Mouse (Mus musculus) ES-E14 (cell line): ENCODE results near the gene Pprc1. TPM values are rescaled to one million over a fixed set of nuclear protein-coding genes. Genes with fewer than 3 reads are reported as not detected.

Experiments
- DNase-seq: peaks from one replicate; pipeline ENCODE4 v3.0.0-alpha.2; 2013; ENCODE audit warnings: low read depth, low spot score
- H3K27ac ChIP-seq: 2 replicates; pipeline ENCODE4 v1.5.1; 2012; ENCODE audit warnings: low read depth, mild to moderate bottlenecking, low read length, moderate library complexity, mixed read lengths; ENCODE audit not compliant: poor library complexity, insufficient read depth, severe bottlenecking
- H3K36me3 ChIP-seq: 2 replicates; pipeline ENCODE4 v1.6.1; 2012; ENCODE audit warnings: mild to moderate bottlenecking, low read length, moderate library complexity, mixed read lengths; ENCODE audit not compliant: control insufficient read depth, poor library complexity, insufficient read depth, severe bottlenecking
- H3K4me1 ChIP-seq, 2 experiments: fragments of 150-350 bp in 1 of 2; sonication (generic) in 1 of 2; 2 replicates each; pipeline ENCODE4 v1.6.1; 2012; ENCODE audit warnings: low read length in 2 of 2, mild to moderate bottlenecking in 1 of 2, mixed read lengths in 1 of 2; ENCODE audit not compliant: control insufficient read depth in 2 of 2, insufficient read depth in 2 of 2, poor library complexity in 1 of 2
- H3K4me3 ChIP-seq, 2 experiments: fragments of 150-350 bp in 1 of 2; sonication (generic) in 1 of 2; 2 replicates each; pipeline ENCODE4 v1.5.1; 2012; ENCODE audit warnings: low read length in 2 of 2, low read depth in 1 of 2, mild to moderate bottlenecking in 1 of 2, mixed read lengths in 1 of 2; ENCODE audit not compliant: insufficient read depth in 1 of 2, poor library complexity in 1 of 2, severe bottlenecking in 1 of 2
- H3K9ac ChIP-seq: 2 replicates; pipeline ENCODE4 v1.6.1; 2012; ENCODE audit warnings: low read depth, mild to moderate bottlenecking, low read length, mixed read lengths; ENCODE audit not compliant: poor library complexity, insufficient read depth, severe bottlenecking
- H3K9me3 ChIP-seq: fragments of 150-350 bp; sonication (generic); 2 replicates; pipeline ENCODE4 v1.6.1; 2012; ENCODE audit warnings: low read depth, mild to moderate bottlenecking, low read length; ENCODE audit not compliant: control insufficient read depth, insufficient read depth
- CHD2 ChIP-seq: IDR thresholded peaks from 2 replicates; pipeline ENCODE4 v1.6.1; 2014; ENCODE audit warnings: mild to moderate bottlenecking, low read depth, low read length, inconsistent platforms
- HCFC1 ChIP-seq: IDR thresholded peaks from 2 replicates; pipeline ENCODE4 v1.6.1; 2012; ENCODE audit warnings: low read length, inconsistent platforms, borderline replicate concordance; ENCODE audit not compliant: insufficient read depth
- MAFK ChIP-seq: IDR thresholded peaks from 2 replicates; pipeline ENCODE4 v1.6.1; 2014; ENCODE audit warnings: mild to moderate bottlenecking, low read depth, low read length, inconsistent platforms; ENCODE audit not compliant: insufficient read depth
- ZC3H11A ChIP-seq: IDR thresholded peaks from 2 replicates; pipeline ENCODE4 v1.6.1; 2012; ENCODE audit warnings: low read depth, mild to moderate bottlenecking, inconsistent platforms, low read length, borderline replicate concordance
- ZNF384 ChIP-seq: IDR thresholded peaks from 2 replicates; pipeline ENCODE4 v1.6.1; 2012; ENCODE audit warnings: low read depth, low read length, inconsistent platforms
- in situ Hi-C, 2 experiments: fragments of 600-800 bp; cut with MboI; formaldehyde crosslinking; loops; one replicate each; pipeline ENCODE4 v1.15.1; 2025; ENCODE audit warnings: low sequenced_read_pairs in 2 of 2, inconsistent platforms in 1 of 2; ENCODE audit not compliant: unreplicated experiment in 2 of 2
- total RNA-seq: library from RNA; depleted of rRNA; stranded (reverse); fragments of 300-350 nt; gene quantifications from 2 replicates; pipeline ENCODE4 v1.2.3, GENCODE M21; 2012; rRNA removed

Pprc1 gene
- 68.4 and 75.1 TPM in 2 replicates for total RNA-seq

DNA sequence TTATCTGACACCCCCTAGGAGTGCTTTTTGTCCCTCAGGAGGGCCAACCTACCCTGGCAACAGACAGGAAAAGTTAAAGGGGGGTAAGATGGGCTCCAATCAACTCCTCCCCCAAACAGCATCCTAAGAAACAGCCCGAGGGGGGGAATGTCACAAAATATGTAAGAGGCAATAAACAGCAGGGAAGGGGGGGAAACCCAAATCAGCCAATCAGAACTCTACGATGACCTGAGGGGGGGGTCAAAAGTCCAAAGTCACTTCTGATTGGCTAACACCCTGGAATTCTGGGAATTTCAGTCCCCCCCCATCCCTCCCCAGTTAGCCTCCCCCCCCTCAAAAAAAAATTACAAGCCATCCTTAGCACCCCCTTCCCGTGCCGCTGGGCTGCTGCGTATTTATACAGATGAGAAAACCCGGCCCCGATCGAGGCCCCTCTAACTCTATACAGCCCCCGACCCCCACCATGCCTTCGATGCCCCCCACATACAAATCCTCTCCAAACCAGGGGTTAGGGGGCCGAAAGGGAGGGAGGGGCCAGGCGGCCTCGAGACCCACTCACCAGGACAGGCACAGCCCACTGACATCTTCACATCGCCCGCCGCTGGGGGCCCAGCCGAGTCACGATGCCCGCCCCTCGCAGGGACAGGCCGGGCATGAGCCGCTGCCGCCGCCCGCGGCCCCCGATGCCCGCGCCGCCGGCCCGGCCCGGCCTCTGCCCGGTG, at the start of gene Pprc1:
Gene Pprc1 (plus strand): TSS at position 616 of the 722 bp plus-strand sequence.
- no peaks in the 10 kb centered on the region for H3K9me3 ChIP-seq
- peaks cover 4 to 16% of the 10 kb centered on the region in 2 experiments for H3K4me1 ChIP-seq
- TF ChIP-seq HCFC1 = no peak
- TF ChIP-seq MAFK = no peak
- no peak for TF ChIP-seq ZC3H11A
- no peak for TF ChIP-seq CHD2
- no peak for TF ChIP-seq ZNF384
- H3K27ac ChIP-seq = peak within 1 kb of the TSS; percentile 93
- H3K4me3 ChIP-seq = peak within 1 kb of the TSS; percentile 68 to 96
- no peak for DNase-seq
- in situ Hi-C loops = no loop called here
- H3K9ac ChIP-seq = peak within 1 kb of the TSS; percentile 92
- peaks cover 5% of the 10 kb centered on the region; the same call in 1 of the 2 replicates for H3K36me3 ChIP-seq

DNA sequence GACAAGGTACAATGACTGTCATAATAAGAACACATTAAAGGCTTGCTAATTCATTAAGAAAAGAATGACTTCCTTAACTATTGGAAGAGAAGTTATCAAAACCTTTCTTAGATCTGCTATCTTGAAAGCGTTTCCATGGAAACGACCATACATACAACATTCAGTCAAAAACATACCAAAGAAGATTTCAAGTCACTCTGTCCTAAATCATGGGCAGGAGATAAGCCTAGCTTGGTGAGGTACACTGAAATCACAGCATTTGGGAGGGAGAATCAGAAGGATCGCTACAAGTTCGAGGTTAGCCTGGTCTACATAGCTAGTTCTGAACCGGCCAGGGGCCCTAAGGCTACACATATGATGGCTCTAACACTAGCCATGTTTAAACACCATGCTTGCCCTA, 47.3 kb upstream of the Pprc1 start:
- TF ChIP-seq CHD2 (no peak), ZC3H11A (no peak), ZNF384 (no peak), MAFK (no peak), HCFC1 (no peak)
- no peak for DNase-seq
- peak overlapping the region; percentile 43; the same call in 1 of the 2 replicates for H3K9ac ChIP-seq
- H3K9me3 ChIP-seq = no peaks in the 10 kb centered on the region
- H3K27ac ChIP-seq = no peak overlapping the region
- peak overlapping the region; percentile 76 to 82 for H3K4me3 ChIP-seq
- H3K36me3 ChIP-seq = no peaks in the 10 kb centered on the region
- peaks cover 0 to 2% of the 10 kb centered on the region in 2 experiments; a peak in 1 of 4 replicates for H3K4me1 ChIP-seq
- in situ Hi-C loops = no loop called here

DNA sequence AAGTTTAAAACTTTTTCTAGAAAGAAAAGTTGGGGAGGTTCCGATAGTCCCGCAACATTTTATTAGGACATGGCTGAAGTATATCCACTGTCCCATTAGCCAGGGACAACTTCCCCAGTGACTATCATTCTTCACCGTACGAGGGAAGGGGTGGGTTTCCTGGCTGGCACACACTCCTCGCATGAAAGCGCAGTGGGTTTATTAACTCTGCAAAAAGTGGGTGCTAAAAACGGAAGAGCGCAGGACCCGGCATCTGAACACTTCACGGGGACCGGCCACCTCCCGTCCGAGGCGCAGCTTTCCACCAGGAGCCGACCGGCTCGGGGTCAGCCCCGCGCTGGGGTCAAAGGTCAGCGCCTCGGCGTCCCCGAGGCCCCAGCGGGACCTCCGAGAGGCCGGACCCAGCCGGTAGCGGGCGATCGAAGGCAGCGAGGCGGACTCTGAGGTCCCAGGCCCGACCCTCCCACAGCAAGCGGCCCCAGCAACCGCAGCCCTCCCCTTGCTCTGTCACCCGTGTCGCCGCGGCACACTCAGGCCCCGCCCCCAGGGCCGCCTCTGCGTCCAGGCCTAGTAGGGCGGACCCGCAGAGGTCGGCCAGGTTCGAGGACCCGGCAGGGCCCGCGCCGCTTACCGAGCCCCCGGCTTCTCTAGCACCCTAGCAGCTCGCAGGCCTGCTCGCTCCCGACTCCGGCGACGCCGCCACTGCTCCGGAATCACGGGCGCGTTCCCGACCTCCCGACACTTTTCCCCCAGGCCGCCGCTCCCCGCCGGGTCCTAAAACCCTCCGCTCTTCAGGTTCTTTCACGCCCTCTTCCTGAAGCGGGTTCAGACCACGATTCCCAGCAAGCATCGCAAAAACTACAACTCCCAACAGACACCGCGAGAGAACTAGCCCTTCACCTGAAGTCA, 46.6 kb upstream of the Pprc1 start, which contains the start of gene Armh3:
Gene Armh3 (minus strand): TSS at position 704 of the 909 bp plus-strand sequence.
- peak; percentile 90 for DNase-seq
- in situ Hi-C loops = no loop called here
- H3K27ac ChIP-seq = peak within 1 kb of the TSS; percentile 54
- peaks cover 0 to 2% of the 10 kb centered on the region in 2 experiments; a peak in 1 of 4 replicates for H3K4me1 ChIP-seq
- H3K36me3 ChIP-seq = no peaks in the 10 kb centered on the region
- TF ChIP-seq HCFC1 = peak; percentile 96
- TF ChIP-seq MAFK = no peak
- no peaks in the 10 kb centered on the region for H3K9me3 ChIP-seq
- H3K9ac ChIP-seq = peak within 1 kb of the TSS; percentile 82
- peak within 1 kb of the TSS; percentile 76 to 82 for H3K4me3 ChIP-seq

DNA sequence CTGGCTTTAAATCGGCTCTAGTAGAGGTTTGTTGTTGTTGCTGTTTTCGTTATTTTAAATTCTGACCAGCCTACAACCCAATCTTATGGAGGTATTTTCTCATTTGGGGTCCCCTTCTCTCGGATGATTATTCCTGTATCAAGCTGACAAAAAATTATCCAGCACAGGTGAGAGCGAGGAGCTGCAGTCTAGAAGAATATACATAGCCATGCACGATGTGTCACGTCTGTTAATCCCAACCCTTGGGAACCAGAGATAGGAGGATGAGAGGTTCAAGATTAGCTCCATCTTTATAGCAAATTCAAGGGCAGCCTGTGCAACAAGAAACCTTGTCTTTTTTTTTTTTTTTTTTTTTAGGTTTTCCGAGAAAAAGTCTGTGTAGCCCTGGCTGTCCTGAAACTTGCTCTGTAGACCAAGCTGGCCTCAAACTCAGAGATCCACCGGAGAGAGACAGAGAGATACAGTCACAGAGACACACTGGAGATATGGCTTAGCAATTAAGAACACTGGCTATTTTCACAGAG, 45.9 kb upstream of the Pprc1 start:
- TF ChIP-seq HCFC1 = no peak
- TF ChIP-seq ZC3H11A = no peak
- peak; percentile 53 for TF ChIP-seq ZNF384
- TF ChIP-seq CHD2 = 0 out of 2 replicates have a peak, but pooled peaks have one; percentile 16
- Histone ChIP-seq H3K4me3 (peak overlapping the region; percentile 76 to 82), H3K36me3 (no peaks in the 10 kb centered on the region), H3K9ac (peak overlapping the region; percentile 37; the same call in 1 of the 2 replicates), H3K9me3 (no peaks in the 10 kb centered on the region), H3K4me1 (peaks cover 0 to 2% of the 10 kb centered on the region in 2 experiments; a peak in 1 of 4 replicates), H3K27ac (no peak overlapping the region)
- in situ Hi-C loops = no loop called here
- DNase-seq = no peak
